Mouse (Mus musculus): ENCODE results near the gene Coil.
"Not testable (repeated sequence)": the region's sequence is repeated elsewhere in the genome, so short reads cannot be mapped to it uniquely, and the experiment has no call there.

Coil gene

GRCm38 (mm10) chr11:89041073-89041472 is 71.0 kb downstream of the Coil start:
- not testable (repeated sequence) for DNase-seq (ENCODE audit: low read depth, low spot score)

All from telencephalon, adult 2 months (tissue).